Mouse (Mus musculus) megakaryocyte, embryonic 14.5 days (primary cell): Measurements from ENCODE around the gene Ptprr. TPM values are rescaled to one million over a fixed set of nuclear protein-coding genes. Genes with fewer than 3 reads are reported as not detected.

Experiments used
- H3K27me3 ChIP-seq: replicated peaks from 2 replicates; pipeline ENCODE3; 2012; ENCODE audit warnings: inconsistent platforms
- H3K36me3 ChIP-seq: replicated peaks from 2 replicates; pipeline ENCODE3; 2012; ENCODE audit warnings: low read length, inconsistent platforms, mixed read lengths
- H3K4me1 ChIP-seq: 2 replicates; pipeline ENCODE4 v1.6.1; 2012; ENCODE audit warnings: inconsistent platforms
- H3K4me3 ChIP-seq: replicated peaks from 2 replicates; pipeline ENCODE3; 2012; ENCODE audit warnings: moderate library complexity, mild to moderate bottlenecking, inconsistent platforms
- H3K9me3 ChIP-seq: 2 replicates; pipeline ENCODE4 v1.6.1; 2012; ENCODE audit warnings: inconsistent platforms
- FLI1 ChIP-seq: IDR thresholded peaks from 2 replicates; pipeline ENCODE4 v1.6.1; 2012; ENCODE audit warnings: low read length, inconsistent platforms, mixed read lengths
- GATA1 ChIP-seq: IDR thresholded peaks from 3 replicates; pipeline ENCODE4 v1.6.1; 2012; ENCODE audit warnings: mixed read lengths, low read length, inconsistent platforms, borderline replicate concordance
- polyA plus RNA-seq: library from polyadenylated mRNA; stranded (reverse); fragments of >175 nt; gene quantifications from 2 replicates; pipeline ENCODE4 v1.2.3, GENCODE M21; 2012; ENCODE audit warnings: low replicate concordance; ENCODE audit not compliant: insufficient read depth

Ptprr gene
- polyA plus RNA-seq, 1 experiment, result not detected

- TF ChIP-seq FLI1, result no peak
- TF ChIP-seq GATA1, result no peak
- no peaks in the 10 kb centered on the region for H3K36me3 ChIP-seq
- peaks cover 16% of the 10 kb centered on the region for H3K9me3 ChIP-seq
- H3K4me3 ChIP-seq, result no peak overlapping the region
- H3K4me1 ChIP-seq, result no peaks in the 10 kb centered on the region
- no peaks in the 10 kb centered on the region for H3K27me3 ChIP-seq
Measured at GRCm38 (mm10) chr10:116140226-116140625, 122.2 kb downstream of the Ptprr start.

GRCm38 (mm10) chr10:116143684-116144083, 125.7 kb downstream of the Ptprr start:
- H3K4me1 ChIP-seq, result no peaks in the 10 kb centered on the region
- peaks cover 11% of the 10 kb centered on the region for H3K9me3 ChIP-seq
- no peaks in the 10 kb centered on the region for H3K36me3 ChIP-seq
- TF ChIP-seq GATA1 (no peak), FLI1 (no peak)
- no peaks in the 10 kb centered on the region for H3K27me3 ChIP-seq
- no peak overlapping the region for H3K4me3 ChIP-seq

GRCm38 (mm10) chr10:116146091-116146490, 128.1 kb downstream of the Ptprr start:
- TF ChIP-seq FLI1 (no peak), GATA1 (no peak)
- no peaks in the 10 kb centered on the region for H3K36me3 ChIP-seq
- peaks cover 3% of the 10 kb centered on the region for H3K9me3 ChIP-seq
- no peaks in the 10 kb centered on the region for H3K4me1 ChIP-seq
- no peaks in the 10 kb centered on the region for H3K27me3 ChIP-seq
- H3K4me3 ChIP-seq, result no peak overlapping the region

GRCm38 (mm10) chr10:116154707-116155106, 136.7 kb downstream of the Ptprr start:
- Histone ChIP-seq H3K4me3 (no peak overlapping the region), H3K4me1 (no peaks in the 10 kb centered on the region), H3K27me3 (no peaks in the 10 kb centered on the region), H3K36me3 (no peaks in the 10 kb centered on the region), H3K9me3 (peaks cover 27% of the 10 kb centered on the region)
- TF ChIP-seq FLI1, result no peak
- TF ChIP-seq GATA1, result no peak

- no peak overlapping the region for H3K4me3 ChIP-seq
- no peaks in the 10 kb centered on the region for H3K36me3 ChIP-seq
- no peaks in the 10 kb centered on the region for H3K27me3 ChIP-seq
- TF ChIP-seq FLI1 (no peak), GATA1 (no peak)
- H3K4me1 ChIP-seq, result no peaks in the 10 kb centered on the region
- H3K9me3 ChIP-seq, result peaks cover 27% of the 10 kb centered on the region
Measured at GRCm38 (mm10) chr10:116156699-116157098, 138.7 kb downstream of the Ptprr start.

GRCm38 (mm10) chr10:116162338-116162737, 144.3 kb downstream of the Ptprr start:
- TF ChIP-seq GATA1 (no peak), FLI1 (no peak)

GRCm38 (mm10) chr10:116175324-116175883, 157.4 kb downstream of the Ptprr start:
- peaks cover 9% of the 10 kb centered on the region for H3K9me3 ChIP-seq
- no peak overlapping the region for H3K4me3 ChIP-seq
- peaks cover 7% of the 10 kb centered on the region; the same call in 1 of the 2 replicates for H3K4me1 ChIP-seq
- TF ChIP-seq GATA1 (no peak), FLI1 (no peak)
- peaks cover 7% of the 10 kb centered on the region for H3K27me3 ChIP-seq
- no peaks in the 10 kb centered on the region for H3K36me3 ChIP-seq

More at GRCm38 (mm10) chr10:116162338-116162737, 144.3 kb downstream of the Ptprr start:
- Histone ChIP-seq H3K27me3 (no peaks in the 10 kb centered on the region), H3K4me1 (no peaks in the 10 kb centered on the region), H3K36me3 (no peaks in the 10 kb centered on the region), H3K9me3 (0 out of 2 replicates have a peak, but pooled peaks cover 3% of the 10 kb centered on the region), H3K4me3 (no peak overlapping the region)

- H3K9me3 ChIP-seq, result peaks cover 6% of the 10 kb centered on the region; the same call in 1 of the 2 replicates
- peaks cover 7% of the 10 kb centered on the region for H3K27me3 ChIP-seq
- peaks cover 7% of the 10 kb centered on the region; the same call in 1 of the 2 replicates for H3K4me1 ChIP-seq
- H3K36me3 ChIP-seq, result no peaks in the 10 kb centered on the region
- no peak for TF ChIP-seq FLI1
- TF ChIP-seq GATA1, result no peak
- peak overlapping the region; percentile 71 for H3K4me3 ChIP-seq
Measured at GRCm38 (mm10) chr10:116177390-116178179, 159.6 kb downstream of the Ptprr start.

- Histone ChIP-seq H3K36me3 (no peaks in the 10 kb centered on the region), H3K9me3 (no peaks in the 10 kb centered on the region), H3K4me3 (peak overlapping the region; percentile 4), H3K4me1 (peaks cover 7% of the 10 kb centered on the region; the same call in 1 of the 2 replicates), H3K27me3 (peaks cover 5% of the 10 kb centered on the region)
- no peak for TF ChIP-seq GATA1
- no peak for TF ChIP-seq FLI1
Measured at GRCm38 (mm10) chr10:116181235-116181634, 163.2 kb downstream of the Ptprr start.

GRCm38 (mm10) chr10:116182221-116182620, 164.2 kb downstream of the Ptprr start:
- no peak for TF ChIP-seq GATA1
- TF ChIP-seq FLI1, result no peak
- Histone ChIP-seq H3K4me1 (peaks cover 6% of the 10 kb centered on the region; the same call in 1 of the 2 replicates), H3K36me3 (no peaks in the 10 kb centered on the region)

More at GRCm38 (mm10) chr10:116182221-116182620, 164.2 kb downstream of the Ptprr start:
- Histone ChIP-seq H3K4me3 (no peak overlapping the region), H3K9me3 (no peaks in the 10 kb centered on the region), H3K27me3 (peaks cover 4% of the 10 kb centered on the region)
